Mouse (Mus musculus): Measurements from ENCODE around the gene Ankrd13a. TPM values are rescaled to one million over a fixed set of nuclear protein-coding genes. Genes with fewer than 3 reads are reported as not detected.

Ankrd13a gene
- total and polyA plus RNA-seq, 2 experiments: 11.4 to 15.9 TPM

- Histone ChIP-seq H3K27ac (replicated peaks; ENCODE audit: insufficient read depth, low read depth, low read length) (no peak overlapping the region), H3K4me1 (ENCODE audit: control insufficient read depth, insufficient read depth, low read length) (peaks cover 9% of the 10 kb centered on the region), H3K79me2 (ENCODE audit: control insufficient read depth, insufficient read depth, low read length) (no peaks in the 10 kb centered on the region), H3K4me3 (ENCODE audit: insufficient read depth, low read depth, low read length) (no peak overlapping the region), H3K36me3 (ENCODE audit: control insufficient read depth, insufficient read depth, low read length) (no peaks in the 10 kb centered on the region; the same call in 1 of the 2 replicates), H3K9ac (ENCODE audit: low read depth, low read length) (no peak overlapping the region), H3K27me3 (ENCODE audit: control insufficient read depth, insufficient read depth, low read length) (no peaks in the 10 kb centered on the region)
- 69% methylated on average over 9 of the region's 9 CpGs for WGBS
- TF ChIP-seq CTCF (IDR thresholded peaks at IDR 0.05; ENCODE audit: low read depth, low read length): no peak
- no peak for TF ChIP-seq POLR2A (IDR thresholded peaks at IDR 0.05; ENCODE audit: extremely low read depth, insufficient read depth, low read length)
- DNase-seq (ENCODE audit: extremely low read depth, low read depth, low spot score): no peak
Observed at GRCm38 (mm10) chr5:114795653-114796052, 21.2 kb downstream of the Ankrd13a start.

DNA sequence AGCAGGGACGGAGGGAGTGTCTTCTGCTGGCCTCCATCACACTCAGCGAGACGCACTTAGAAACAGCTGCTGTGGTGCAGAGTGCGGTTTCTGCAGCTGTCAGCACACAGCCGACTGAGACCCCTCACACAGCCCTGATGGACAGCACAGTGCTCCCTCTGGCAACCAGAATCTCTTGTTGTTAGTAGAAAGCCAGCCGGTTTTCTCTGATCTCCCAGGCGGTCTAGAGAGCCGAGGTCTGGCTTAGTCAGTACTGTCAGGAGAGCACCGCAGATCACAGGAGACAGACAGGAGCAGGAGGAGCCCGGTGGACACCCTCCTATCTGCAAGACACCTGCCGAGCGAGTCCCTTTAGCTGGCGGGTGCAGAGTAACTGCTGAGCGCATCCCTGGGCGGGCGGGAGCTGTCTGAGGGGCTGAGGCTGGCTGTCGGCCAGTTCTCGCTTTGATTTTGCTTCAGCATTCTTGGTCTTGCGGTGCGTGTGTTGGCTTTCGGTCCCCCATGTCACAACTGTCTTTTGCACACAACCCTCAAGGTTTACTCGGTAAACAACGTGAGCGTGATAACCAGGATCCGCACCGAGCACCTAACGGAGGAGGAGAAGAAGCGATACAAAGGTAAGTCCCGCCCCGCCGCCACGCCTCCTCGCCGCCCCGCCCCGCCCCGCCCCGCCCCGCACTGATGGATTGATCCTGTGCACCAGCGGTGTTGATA lies 22.0 kb downstream of the Ankrd13a start:
- Histone ChIP-seq H3K4me1 (ENCODE audit: control insufficient read depth, insufficient read depth, low read length) (peaks cover 9% of the 10 kb centered on the region), H3K9ac (ENCODE audit: low read depth, low read length) (no peak overlapping the region), H3K79me2 (ENCODE audit: control insufficient read depth, insufficient read depth, low read length) (no peaks in the 10 kb centered on the region), H3K27ac (replicated peaks; ENCODE audit: insufficient read depth, low read depth, low read length) (no peak overlapping the region), H3K4me3 (ENCODE audit: insufficient read depth, low read depth, low read length) (no peak overlapping the region), H3K27me3 (ENCODE audit: control insufficient read depth, insufficient read depth, low read length) (no peaks in the 10 kb centered on the region), H3K36me3 (ENCODE audit: control insufficient read depth, insufficient read depth, low read length) (no peaks in the 10 kb centered on the region; the same call in 1 of the 2 replicates)
- DNase-seq (ENCODE audit: extremely low read depth, low read depth, low spot score): peak; percentile 40
- WGBS: 31% methylated on average over 40 of the region's 40 CpGs
- TF ChIP-seq CTCF (IDR thresholded peaks at IDR 0.05; ENCODE audit: low read depth, low read length) (no peak), POLR2A (IDR thresholded peaks at IDR 0.05; ENCODE audit: extremely low read depth, insufficient read depth, low read length) (no peak)

GRCm38 (mm10) chr5:114797253-114797652 lies 22.8 kb downstream of the Ankrd13a start:
- no peak for TF ChIP-seq CTCF (IDR thresholded peaks at IDR 0.05; ENCODE audit: low read depth, low read length)
- no peak for TF ChIP-seq POLR2A (IDR thresholded peaks at IDR 0.05; ENCODE audit: extremely low read depth, insufficient read depth, low read length)
- Histone ChIP-seq H3K4me1 (ENCODE audit: control insufficient read depth, insufficient read depth, low read length) (peaks cover 9% of the 10 kb centered on the region), H3K9ac (ENCODE audit: low read depth, low read length) (no peak overlapping the region), H3K27ac (replicated peaks; ENCODE audit: insufficient read depth, low read depth, low read length) (no peak overlapping the region), H3K4me3 (ENCODE audit: insufficient read depth, low read depth, low read length) (no peak overlapping the region), H3K27me3 (ENCODE audit: control insufficient read depth, insufficient read depth, low read length) (no peaks in the 10 kb centered on the region), H3K36me3 (ENCODE audit: control insufficient read depth, insufficient read depth, low read length) (no peaks in the 10 kb centered on the region; the same call in 1 of the 2 replicates), H3K79me2 (ENCODE audit: control insufficient read depth, insufficient read depth, low read length) (no peaks in the 10 kb centered on the region)
- WGBS: 88% methylated on average over 8 of the region's 8 CpGs
- no peak for DNase-seq (ENCODE audit: extremely low read depth, low read depth, low spot score)

DNA sequence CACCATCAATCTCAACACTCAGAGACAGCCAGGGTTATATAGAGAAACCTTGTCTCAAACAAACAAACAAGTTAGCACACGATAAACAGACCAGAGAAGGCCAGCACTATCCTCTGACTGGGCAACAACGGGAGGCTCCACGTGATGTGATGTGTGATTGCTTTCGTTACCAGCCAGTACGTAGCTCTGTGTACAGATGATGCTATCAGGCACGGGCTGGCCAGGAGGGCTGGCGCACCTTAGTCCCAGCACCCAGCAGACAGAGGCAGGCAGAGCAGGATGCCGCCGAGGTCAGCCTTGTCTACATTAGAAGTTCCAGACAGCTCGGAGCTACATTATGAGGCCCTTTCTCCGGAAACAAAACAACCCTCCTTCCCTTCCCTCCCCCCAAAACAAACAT lies 25.4 kb downstream of the Ankrd13a start:
- DNase-seq (ENCODE audit: extremely low read depth, low read depth, low spot score): no peak
- Histone ChIP-seq H3K9ac (ENCODE audit: low read depth, low read length) (no peak overlapping the region), H3K27me3 (ENCODE audit: control insufficient read depth, insufficient read depth, low read length) (no peaks in the 10 kb centered on the region), H3K36me3 (ENCODE audit: control insufficient read depth, insufficient read depth, low read length) (no peaks in the 10 kb centered on the region; the same call in 1 of the 2 replicates), H3K4me3 (ENCODE audit: insufficient read depth, low read depth, low read length) (no peak overlapping the region), H3K79me2 (ENCODE audit: control insufficient read depth, insufficient read depth, low read length) (no peaks in the 10 kb centered on the region), H3K27ac (replicated peaks; ENCODE audit: insufficient read depth, low read depth, low read length) (no peak overlapping the region), H3K4me1 (ENCODE audit: control insufficient read depth, insufficient read depth, low read length) (peaks cover 4% of the 10 kb centered on the region; the same call in 1 of the 2 replicates)
- WGBS: 77% methylated on average over 11 of the region's 11 CpGs
- TF ChIP-seq POLR2A (IDR thresholded peaks at IDR 0.05; ENCODE audit: extremely low read depth, insufficient read depth, low read length) (no peak), CTCF (IDR thresholded peaks at IDR 0.05; ENCODE audit: low read depth, low read length) (no peak)

DNA sequence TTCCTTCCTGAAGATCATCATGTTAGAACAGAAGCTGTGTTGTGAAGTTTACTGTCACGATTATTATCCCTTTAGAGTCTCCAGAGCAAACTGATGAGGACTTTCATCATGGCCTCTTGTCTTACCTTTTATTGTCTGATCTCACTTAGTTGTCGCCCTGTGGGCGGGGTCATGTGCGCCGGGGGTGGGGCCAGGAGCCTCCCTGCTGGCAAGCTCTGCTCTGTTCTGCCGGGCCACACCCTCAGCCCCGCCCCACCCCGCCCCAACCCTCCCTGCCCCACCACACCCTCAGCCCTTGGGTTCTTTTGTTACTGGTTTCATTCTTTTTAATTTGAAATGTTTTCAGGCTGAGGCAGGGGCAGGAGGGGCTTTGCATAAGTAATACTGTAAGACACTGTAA lies 26.6 kb downstream of the Ankrd13a start:
- no peaks in the 10 kb centered on the region for H3K79me2 ChIP-seq (ENCODE audit: control insufficient read depth, insufficient read depth, low read length)
- TF ChIP-seq CTCF (IDR thresholded peaks at IDR 0.05; ENCODE audit: low read depth, low read length) (no peak), POLR2A (IDR thresholded peaks at IDR 0.05; ENCODE audit: extremely low read depth, insufficient read depth, low read length) (no peak)
- no peaks in the 10 kb centered on the region; the same call in 1 of the 2 replicates for H3K36me3 ChIP-seq (ENCODE audit: control insufficient read depth, insufficient read depth, low read length)
- no peaks in the 10 kb centered on the region for H3K27me3 ChIP-seq (ENCODE audit: control insufficient read depth, insufficient read depth, low read length)
- 67% methylated on average over 8 of the region's 8 CpGs for WGBS
- H3K4me1 ChIP-seq (ENCODE audit: control insufficient read depth, insufficient read depth, low read length): peaks cover 2% of the 10 kb centered on the region; the same call in 1 of the 2 replicates
- no peak for DNase-seq (ENCODE audit: extremely low read depth, low read depth, low spot score)
- no peak overlapping the region for H3K4me3 ChIP-seq (ENCODE audit: insufficient read depth, low read depth, low read length)
- no peak overlapping the region for H3K27ac ChIP-seq (replicated peaks; ENCODE audit: insufficient read depth, low read depth, low read length)
- no peak overlapping the region for H3K9ac ChIP-seq (ENCODE audit: low read depth, low read length)

- TF ChIP-seq POLR2A (IDR thresholded peaks at IDR 0.05; ENCODE audit: extremely low read depth, insufficient read depth, low read length): no peak
- no peak for TF ChIP-seq CTCF (IDR thresholded peaks at IDR 0.05; ENCODE audit: low read depth, low read length)
Observed at GRCm38 (mm10) chr5:114801841-114802240, 27.4 kb downstream of the Ankrd13a start.

More at GRCm38 (mm10) chr5:114801841-114802240, 27.4 kb downstream of the Ankrd13a start:
- DNase-seq (ENCODE audit: extremely low read depth, low read depth, low spot score): no peak
- 97% methylated on average over 6 of the region's 6 CpGs for WGBS
- H3K79me2 ChIP-seq (ENCODE audit: control insufficient read depth, insufficient read depth, low read length): no peaks in the 10 kb centered on the region
- H3K9ac ChIP-seq (ENCODE audit: low read depth, low read length): no peak overlapping the region
- no peak overlapping the region for H3K4me3 ChIP-seq (ENCODE audit: insufficient read depth, low read depth, low read length)
- H3K4me1 ChIP-seq (ENCODE audit: control insufficient read depth, insufficient read depth, low read length): no peaks in the 10 kb centered on the region
- H3K27ac ChIP-seq (replicated peaks; ENCODE audit: insufficient read depth, low read depth, low read length): no peak overlapping the region
- H3K27me3 ChIP-seq (ENCODE audit: control insufficient read depth, insufficient read depth, low read length): no peaks in the 10 kb centered on the region
- H3K36me3 ChIP-seq (ENCODE audit: control insufficient read depth, insufficient read depth, low read length): no peaks in the 10 kb centered on the region; the same call in 1 of the 2 replicates
